Comparison of ENCODE assay signal across 1 mouse cellular context in the genomic region with DNA sequence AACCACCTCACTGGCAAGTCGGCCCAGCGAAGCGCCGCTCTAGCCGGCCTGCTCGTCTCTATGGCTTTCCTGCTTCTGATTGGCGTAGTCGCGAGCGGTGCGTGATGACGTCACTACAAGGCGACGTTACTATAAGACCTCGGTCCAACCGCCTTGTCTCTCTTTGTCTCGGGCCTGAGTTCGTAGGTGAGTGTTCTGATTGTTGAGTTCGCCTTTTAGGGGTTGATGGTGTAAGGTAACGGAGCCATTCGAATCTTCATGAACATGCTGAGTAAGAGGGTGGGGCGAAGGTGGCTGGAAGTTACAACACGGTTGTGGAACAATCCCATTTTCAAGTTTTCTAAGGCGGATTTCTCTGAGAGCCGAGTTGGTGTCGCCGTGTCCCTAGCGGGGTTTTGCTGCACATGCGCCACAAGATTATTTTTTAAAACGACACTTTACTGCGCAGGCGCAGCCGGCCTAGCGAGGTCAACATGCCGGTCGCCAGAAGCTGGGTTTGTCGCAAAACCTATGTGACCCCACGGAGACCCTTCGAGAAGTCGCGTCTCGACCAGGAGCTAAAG.
TF ChIP-seq lines count a peak whose summit lies in the region.

Gene Rps9 (plus strand): TSS at position 115 of the 563 bp plus-strand sequence.

TF ChIP-seq in CH12.LX, 34 proteins besides CTCF, POLR2A, EP300 and RAD21 (continued from another document):
- peak; percentile 66; the same call in 1 of the 2 replicates for TF ChIP-seq MEF2A (IDR thresholded peaks at IDR 0.05; ENCODE audit: borderline replicate concordance, low read depth, low read length)
- TF ChIP-seq E2F4 (IDR thresholded peaks at IDR 0.05; ENCODE audit: insufficient replicate concordance, low read depth, low read length), result 0 out of 2 replicates have a peak, but pooled peaks have one; percentile 27
- peak; percentile 84 for TF ChIP-seq HCFC1 (IDR thresholded peaks at IDR 0.05; ENCODE audit: low read depth, low read length)
- no peak for TF ChIP-seq UBTF (IDR thresholded peaks at IDR 0.05; ENCODE audit: low read depth, low read length)
- TF ChIP-seq USF2 (conservative IDR thresholded peaks at IDR 0.05; ENCODE audit: low read depth, low read length), result no peak
- TF ChIP-seq MAX (IDR thresholded peaks at IDR 0.05; ENCODE audit: low read length), result no peak
- no peak for TF ChIP-seq ZNF384 (IDR thresholded peaks at IDR 0.05; ENCODE audit: low read depth, low read length)
- no peak for TF ChIP-seq BHLHE40 (IDR thresholded peaks at IDR 0.05; ENCODE audit: low read depth, low read length)
- TF ChIP-seq ZC3H11A (IDR thresholded peaks at IDR 0.05; ENCODE audit: low read depth, low read length), result no peak
- peak; percentile 100 for TF ChIP-seq POLR2AphosphoS2 (IDR thresholded peaks at IDR 0.05; ENCODE audit: low read depth, low read length)
- TF ChIP-seq JUND (conservative IDR thresholded peaks at IDR 0.05; ENCODE audit: low read depth, low read length), result peak; percentile 83
- TF ChIP-seq SMC3 (IDR thresholded peaks at IDR 0.05; ENCODE audit: low read depth, low read length), result no peak
- peak; percentile 50; the same call in 1 of the 2 replicates for TF ChIP-seq MAFK (IDR thresholded peaks at IDR 0.05; ENCODE audit: insufficient replicate concordance, low read length)
- peak; percentile 53; the same call in 1 of the 2 replicates for TF ChIP-seq SIN3A (IDR thresholded peaks at IDR 0.05; ENCODE audit: low read length)
- 0 out of 2 replicates have a peak, but pooled peaks have one; percentile 76 for TF ChIP-seq KAT2A (IDR thresholded peaks at IDR 0.05; ENCODE audit: insufficient replicate concordance, low read length)
- TF ChIP-seq MYC (IDR thresholded peaks at IDR 0.05; ENCODE audit: low read depth, low read length), result no peak
- TF ChIP-seq TCF12 (IDR thresholded peaks at IDR 0.05; ENCODE audit: low read depth, low read length), result peak; percentile 97
- TF ChIP-seq GABPA (IDR thresholded peaks at IDR 0.05; ENCODE audit: insufficient replicate concordance, low read depth, low read length), result no peak; the same call in 1 of the 2 replicates
